Mouse (Mus musculus) hindbrain, embryonic 14.5 days (tissue): ENCODE data around the gene Sema4a. TPM values are rescaled to one million over a fixed set of nuclear protein-coding genes. Genes with fewer than 3 reads are reported as not detected.
A peak's percentile ranks its signal among the peaks of the same experiment; 100 is the strongest.

Source experiments
- ATAC-seq: fragments of 200-750 bp; cut with Nextera tagmentation; 2 replicates; pipeline ENCODE4 v1.8.0; 2017; ENCODE audit warnings: moderate number of reproducible peaks, mild to moderate bottlenecking, moderate TSS enrichment, moderate library complexity; ENCODE audit not compliant: low FRiP score
- DNase-seq: peaks from one replicate; pipeline ENCODE4 v3.0.0-alpha.2; 2015; ENCODE audit warnings: low spot score
- H3K27ac ChIP-seq: fragments of 300-500 bp; sonication (generic); 2 replicates; pipeline ENCODE4 v1.5.1; 2014; ENCODE audit warnings: mild to moderate bottlenecking, moderate library complexity
- H3K27me3 ChIP-seq: fragments of 300-500 bp; sonication (generic); 2 replicates; pipeline ENCODE4 v1.6.1; 2014; ENCODE audit warnings: mild to moderate bottlenecking, low read length, mixed read lengths; ENCODE audit not compliant: control insufficient read depth, insufficient read depth
- H3K36me3 ChIP-seq: fragments of 300-500 bp; sonication (generic); replicated peaks from 2 replicates; pipeline ENCODE4 v1.6.1; 2014; ENCODE audit not compliant: control insufficient read depth, insufficient read depth
- H3K4me1 ChIP-seq: fragments of 300-500 bp; sonication (generic); replicated peaks from 2 replicates; pipeline ENCODE4 v1.6.1; 2014; ENCODE audit warnings: antibody characterized with exemption, low read length, mixed read lengths; ENCODE audit not compliant: control insufficient read depth, insufficient read depth
- H3K4me2 ChIP-seq: fragments of 300-500 bp; sonication (generic); replicated peaks from 2 replicates; pipeline ENCODE4 v1.6.1; 2014; ENCODE audit warnings: mild to moderate bottlenecking, moderate library complexity
- H3K4me3 ChIP-seq: fragments of 300-500 bp; sonication (generic); replicated peaks from 2 replicates; pipeline ENCODE4 v1.5.1; 2014; ENCODE audit warnings: mild to moderate bottlenecking, low read length
- H3K9ac ChIP-seq: fragments of 300-500 bp; sonication (generic); 2 replicates; pipeline ENCODE4 v1.6.1; 2014
- H3K9me3 ChIP-seq: fragments of 300-500 bp; sonication (generic); 2 replicates; pipeline ENCODE4 v1.6.1; 2016; ENCODE audit warnings: low read length; ENCODE audit not compliant: control insufficient read depth
- WGBS: fragments of 180-500 bp; shearing (Covaris S2); extraction: QIAGEN DNeasy Blood & Tissue Kit; methylation state at CpG from one replicate; pipeline ENCODE4 v1.1.7; 2014; 5-methylcytosine and 5-hydroxymethylcytosine counted together
- polyA plus RNA-seq: library from polyadenylated mRNA; unstranded; fragments of >200 nt; fragmentation: Nextera tagmentation; extraction: Ambion mirVana; gene quantifications from 2 replicates; pipeline ENCODE4 v1.2.1, GENCODE M21; 2014

The Sema4a gene
- polyA plus RNA-seq, 1 experiment from 2014 or later = 21.5 TPM

DNA sequence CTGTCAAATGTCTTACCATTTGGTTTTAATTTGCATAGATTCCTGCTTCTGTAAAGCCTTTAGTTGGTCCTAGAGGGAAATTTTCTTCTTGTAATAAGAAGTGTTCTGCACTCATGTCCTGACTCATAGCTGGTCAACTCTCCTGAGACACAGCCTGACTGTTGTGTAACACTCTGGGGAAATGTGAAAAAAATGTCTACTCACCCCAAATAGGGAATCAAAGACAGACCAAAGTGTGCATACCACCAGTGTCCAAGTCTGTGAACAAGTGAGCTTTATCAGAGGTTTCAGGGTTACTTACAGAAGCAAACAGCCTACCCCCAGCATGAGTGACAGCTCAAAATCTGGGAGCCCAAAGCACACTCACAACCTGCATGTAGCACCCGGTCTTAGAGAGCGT lies 4.1 kb upstream of the Sema4a start:
- Histone ChIP-seq H3K36me3 (no peaks in the 10 kb centered on the region), H3K4me1 (no peaks in the 10 kb centered on the region; the same call in 1 of the 2 replicates), H3K9ac (no peak overlapping the region), H3K27ac (no peak overlapping the region), H3K4me2 (no peak overlapping the region), H3K27me3 (no peaks in the 10 kb centered on the region), H3K9me3 (no peaks in the 10 kb centered on the region), H3K4me3 (no peak overlapping the region)
- 86% methylated on average over 2 of the region's 2 CpGs for WGBS
- ATAC-seq (no peak), DNase-seq (no peak)

GRCm38 (mm10) chr3:88464425-88464824 lies 3.4 kb upstream of the Sema4a start:
- H3K36me3 ChIP-seq = no peaks in the 10 kb centered on the region
- H3K27me3 ChIP-seq = no peaks in the 10 kb centered on the region
- no peak overlapping the region for H3K27ac ChIP-seq
- no peak overlapping the region for H3K4me3 ChIP-seq
- DNase-seq (no peak), ATAC-seq (no peak)
- H3K4me2 ChIP-seq = no peak overlapping the region
- WGBS = 53% methylated on average over 3 of the region's 3 CpGs
- H3K9me3 ChIP-seq = no peaks in the 10 kb centered on the region
- no peaks in the 10 kb centered on the region; the same call in 1 of the 2 replicates for H3K4me1 ChIP-seq
- no peak overlapping the region for H3K9ac ChIP-seq

DNA sequence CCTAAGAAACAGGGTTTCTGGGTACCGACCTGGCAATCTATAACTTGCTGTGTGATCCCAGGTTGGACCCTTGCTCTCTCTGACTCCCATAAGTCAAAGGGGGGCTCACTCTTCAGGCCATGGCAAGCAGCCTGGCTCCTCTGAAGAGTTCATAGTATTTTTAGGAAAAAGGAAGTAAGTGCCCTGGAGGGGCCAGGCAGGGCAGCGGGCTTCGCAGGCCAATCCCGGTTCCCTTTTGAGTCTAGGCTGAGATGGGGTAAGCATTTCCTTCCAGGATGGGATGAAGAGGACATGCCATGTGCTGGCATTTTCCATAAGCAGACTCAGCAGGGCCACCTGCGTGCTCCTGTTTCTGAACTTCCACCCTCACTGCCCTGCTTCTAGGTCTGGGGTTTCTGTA lies 953 bp downstream of the Sema4a start:
- no peaks in the 10 kb centered on the region for H3K27me3 ChIP-seq
- H3K9ac ChIP-seq = no peak overlapping the region
- no peak overlapping the region for H3K4me2 ChIP-seq
- WGBS = 79% methylated on average over 5 of the region's 5 CpGs
- H3K27ac ChIP-seq = no peak overlapping the region
- DNase-seq (no peak), ATAC-seq (no peak)
- H3K4me3 ChIP-seq = no peak overlapping the region
- H3K36me3 ChIP-seq = no peaks in the 10 kb centered on the region
- H3K4me1 ChIP-seq = peaks cover 22% of the 10 kb centered on the region
- H3K9me3 ChIP-seq = no peaks in the 10 kb centered on the region

DNA sequence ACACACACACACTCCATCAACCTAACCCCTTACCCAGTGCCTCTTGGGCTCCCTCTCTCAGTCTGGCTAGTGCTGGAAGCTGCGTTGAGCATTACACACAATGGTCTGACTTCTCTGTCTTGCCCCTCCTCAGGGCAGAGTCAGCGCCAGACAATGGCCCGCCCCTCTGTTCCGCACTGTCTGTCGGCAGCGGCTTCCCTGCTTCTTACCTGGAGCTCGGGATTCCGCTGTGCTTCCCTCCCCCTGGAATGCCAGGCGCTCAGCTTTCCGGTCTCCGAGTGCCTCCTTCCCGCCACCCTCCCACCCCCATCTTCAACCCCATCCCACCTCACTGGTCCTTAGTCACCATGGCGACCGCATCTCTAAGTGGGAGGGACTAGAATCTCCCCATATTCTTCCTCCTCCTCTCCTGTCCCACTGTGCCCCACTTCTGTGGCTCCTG lies 2.2 kb downstream of the Sema4a start:
- DNase-seq = peak; percentile 53
- 1% methylated on average over 14 of the region's 14 CpGs for WGBS
- peak overlapping the region; percentile 86 for H3K4me2 ChIP-seq
- H3K9ac ChIP-seq = peak overlapping the region; percentile 72
- peaks cover 5% of the 10 kb centered on the region; the same call in 1 of the 2 replicates for H3K36me3 ChIP-seq
- H3K4me3 ChIP-seq = peak overlapping the region; percentile 43
- no peaks in the 10 kb centered on the region for H3K9me3 ChIP-seq
- H3K27me3 ChIP-seq = no peaks in the 10 kb centered on the region
- H3K27ac ChIP-seq = peak overlapping the region; percentile 76
- peak; percentile 81 for ATAC-seq
- peaks cover 22% of the 10 kb centered on the region for H3K4me1 ChIP-seq

- H3K4me1 ChIP-seq = peaks cover 22% of the 10 kb centered on the region
- DNase-seq (no peak), ATAC-seq (no peak)
- peak overlapping the region; percentile 86 for H3K4me2 ChIP-seq
- H3K36me3 ChIP-seq = peaks cover 7% of the 10 kb centered on the region; the same call in 1 of the 2 replicates
- H3K4me3 ChIP-seq = peak overlapping the region; percentile 43
- 64% methylated on average over 7 of the region's 7 CpGs for WGBS
- no peaks in the 10 kb centered on the region for H3K27me3 ChIP-seq
- no peak overlapping the region for H3K27ac ChIP-seq
- H3K9ac ChIP-seq = peak overlapping the region; percentile 72
- no peaks in the 10 kb centered on the region for H3K9me3 ChIP-seq
Observed at GRCm38 (mm10) chr3:88456746-88457532, 4.0 kb downstream of the Sema4a start.

DNA sequence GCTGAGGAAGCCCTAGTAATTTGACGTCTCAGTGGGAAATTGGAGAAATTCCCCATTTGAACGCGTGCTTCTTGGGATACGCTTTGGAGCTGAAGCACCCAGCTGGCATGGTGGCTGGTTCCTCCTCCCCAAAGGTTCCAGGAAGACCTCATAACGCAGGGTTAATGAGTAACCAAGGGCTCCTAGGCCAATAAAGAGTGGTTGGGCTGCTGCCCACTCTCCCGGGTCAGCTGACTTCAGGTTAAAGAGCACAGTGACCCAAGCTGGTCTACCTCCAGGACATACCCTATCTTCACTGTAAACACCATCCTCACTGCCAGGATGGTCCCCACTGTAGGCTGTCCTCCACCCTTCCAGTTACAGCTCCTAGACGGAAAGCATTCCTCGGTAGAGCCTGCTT lies 4.7 kb downstream of the Sema4a start:
- no peak overlapping the region for H3K27ac ChIP-seq
- peaks cover 13% of the 10 kb centered on the region for H3K36me3 ChIP-seq
- no peaks in the 10 kb centered on the region for H3K27me3 ChIP-seq
- ATAC-seq (no peak), DNase-seq (no peak)
- H3K4me1 ChIP-seq = peaks cover 22% of the 10 kb centered on the region
- H3K9me3 ChIP-seq = no peaks in the 10 kb centered on the region
- WGBS = 83% methylated on average over 8 of the region's 8 CpGs
- no peak overlapping the region for H3K4me3 ChIP-seq
- H3K4me2 ChIP-seq = peak overlapping the region; percentile 86
- no peak overlapping the region for H3K9ac ChIP-seq

GRCm38 (mm10) chr3:88455588-88456264 lies 5.3 kb downstream of the Sema4a start:
- H3K4me3 ChIP-seq = no peak overlapping the region
- no peak for ATAC-seq
- DNase-seq = no peak
- H3K9me3 ChIP-seq = no peaks in the 10 kb centered on the region
- no peak overlapping the region for H3K4me2 ChIP-seq
- H3K27ac ChIP-seq = no peak overlapping the region
- no peak overlapping the region for H3K9ac ChIP-seq
- peaks cover 17% of the 10 kb centered on the region for H3K36me3 ChIP-seq
- 77% methylated on average over 18 of the region's 18 CpGs for WGBS
- H3K27me3 ChIP-seq = no peaks in the 10 kb centered on the region
- peaks cover 22% of the 10 kb centered on the region for H3K4me1 ChIP-seq

GRCm38 (mm10) chr3:88454762-88455587 lies 6.0 kb downstream of the Sema4a start:
- DNase-seq (no peak), ATAC-seq (no peak)
- H3K4me1 ChIP-seq = peaks cover 22% of the 10 kb centered on the region
- H3K27me3 ChIP-seq = no peaks in the 10 kb centered on the region
- peaks cover 24% of the 10 kb centered on the region for H3K36me3 ChIP-seq
- 69% methylated on average over 9 of the region's 9 CpGs for whole genome bisulfite sequencing
- no peak overlapping the region for H3K4me3 ChIP-seq
- no peak overlapping the region for H3K27ac ChIP-seq
- no peaks in the 10 kb centered on the region for H3K9me3 ChIP-seq
- H3K9ac ChIP-seq = no peak overlapping the region
- H3K4me2 ChIP-seq = no peak overlapping the region

DNA sequence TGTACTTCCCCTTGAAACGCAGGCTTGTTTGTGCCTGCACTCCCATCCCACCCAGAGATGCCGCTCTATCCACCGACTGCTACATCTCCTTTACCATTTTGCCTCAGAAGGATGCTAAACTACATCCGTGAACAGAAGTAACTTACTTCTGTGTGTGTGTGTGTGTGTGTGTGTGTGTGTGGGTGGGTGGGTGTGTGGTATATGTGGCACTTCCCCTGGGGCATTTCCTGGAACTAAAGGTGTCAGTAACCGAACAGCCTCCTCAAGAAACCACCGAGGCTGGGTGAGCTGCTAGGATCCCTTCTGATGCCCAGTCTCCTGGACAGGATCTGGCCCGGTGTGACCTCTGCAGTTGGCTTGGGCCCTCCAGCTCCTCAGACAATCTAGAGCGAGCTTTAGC lies 7.0 kb downstream of the Sema4a start:
- Histone ChIP-seq H3K9me3 (no peaks in the 10 kb centered on the region), H3K27me3 (no peaks in the 10 kb centered on the region), H3K9ac (no peak overlapping the region), H3K4me1 (peaks cover 22% of the 10 kb centered on the region), H3K4me2 (no peak overlapping the region), H3K4me3 (no peak overlapping the region), H3K36me3 (peaks cover 33% of the 10 kb centered on the region), H3K27ac (no peak overlapping the region)
- DNase-seq (no peak), ATAC-seq (no peak)
- 72% methylated on average over 8 of the region's 8 CpGs for WGBS
